Mouse (Mus musculus) kidney, adult 2 months (tissue): ENCODE results near the gene Fam189b.

ENCODE experiments used
- CTCF ChIP-seq: fragments of 200-500 bp; conservative IDR thresholded peaks from 2 replicates; pipeline ENCODE4 v1.5.1; 2011; ENCODE audit warnings: low read depth, mild to moderate bottlenecking, control low read depth, low read length, moderate library complexity, mixed read lengths; ENCODE audit not compliant: insufficient read depth, insufficient read length
- POLR2A ChIP-seq: fragments of 200-500 bp; IDR thresholded peaks from one replicate; pipeline ENCODE4 v1.6.1; 2011; ENCODE audit warnings: low read depth, low read length, control low read depth

GRCm38 (mm10) chr3:89209731-89210130, 26.8 kb downstream of the Fam189b start:
- TF ChIP-seq CTCF (no peak), POLR2A (no peak)
